Mouse (Mus musculus): ENCODE measurements around the gene Ankrd23.

Ankrd23 gene

GRCm38 (mm10) chr1:36545845-36546600 is 9.3 kb upstream of the Ankrd23 start:
- no peak for DNase-seq (ENCODE audit: low read depth, low spot score)

- no peak for DNase-seq (ENCODE audit: low read depth, low spot score)
Measured at GRCm38 (mm10) chr1:36545382-36545781, 8.7 kb upstream of the Ankrd23 start.

- no peak for DNase-seq (ENCODE audit: low read depth, low spot score)
Measured at GRCm38 (mm10) chr1:36542925-36543324, 6.2 kb upstream of the Ankrd23 start.

- DNase-seq (ENCODE audit: low read depth, low spot score), result no peak
Measured at GRCm38 (mm10) chr1:36541844-36542243, 5.2 kb upstream of the Ankrd23 start.

- DNase-seq (ENCODE audit: low read depth, low spot score), result no peak
Measured at GRCm38 (mm10) chr1:36540807-36541206, 4.1 kb upstream of the Ankrd23 start.

- no peak for DNase-seq (ENCODE audit: low read depth, low spot score)
Measured at GRCm38 (mm10) chr1:36540132-36540531, 3.4 kb upstream of the Ankrd23 start.

- no peak for DNase-seq (ENCODE audit: low read depth, low spot score)
Measured at GRCm38 (mm10) chr1:36539186-36539585, 2.5 kb upstream of the Ankrd23 start, which contains the start of gene Gm42417. Gene Gm42417 (minus strand): TSS chr1:36539429.

- DNase-seq (ENCODE audit: low read depth, low spot score), result no peak
Measured at GRCm38 (mm10) chr1:36538727-36539126, 2.0 kb upstream of the Ankrd23 start.

- no peak for DNase-seq (ENCODE audit: low read depth, low spot score)
Measured at GRCm38 (mm10) chr1:36536397-36536728, 320 bp downstream of the Ankrd23 start.

GRCm38 (mm10) chr1:36535477-36536396 is 946 bp downstream of the Ankrd23 start:
- DNase-seq (ENCODE audit: low read depth, low spot score), result no peak

- DNase-seq (ENCODE audit: low read depth, low spot score), result no peak
Measured at GRCm38 (mm10) chr1:36534595-36535058, 2.1 kb downstream of the Ankrd23 start.

GRCm38 (mm10) chr1:36533546-36533945 is 3.1 kb downstream of the Ankrd23 start:
- no peak for DNase-seq (ENCODE audit: low read depth, low spot score)

GRCm38 (mm10) chr1:36531461-36531860 is 5.2 kb downstream of the Ankrd23 start:
- DNase-seq (ENCODE audit: low read depth, low spot score), result no peak

- no peak for DNase-seq (ENCODE audit: low read depth, low spot score)
Measured at GRCm38 (mm10) chr1:36530962-36531361, 5.7 kb downstream of the Ankrd23 start.

GRCm38 (mm10) chr1:36530485-36530884 is 6.2 kb downstream of the Ankrd23 start:
- DNase-seq (ENCODE audit: low read depth, low spot score), result no peak

- DNase-seq (ENCODE audit: low read depth, low spot score), result no peak
Measured at GRCm38 (mm10) chr1:36529875-36530274, 6.8 kb downstream of the Ankrd23 start.

GRCm38 (mm10) chr1:36529274-36529673 is 7.4 kb downstream of the Ankrd23 start:
- no peak for DNase-seq (ENCODE audit: low read depth, low spot score)

GRCm38 (mm10) chr1:36528351-36528750 is 8.3 kb downstream of the Ankrd23 start:
- no peak for DNase-seq (ENCODE audit: low read depth, low spot score)

GRCm38 (mm10) chr1:36526903-36527302 is 9.8 kb downstream of the Ankrd23 start:
- no peak for DNase-seq (ENCODE audit: low read depth, low spot score)

GRCm38 (mm10) chr1:36525774-36526173 is 10.9 kb downstream of the Ankrd23 start:
- no peak for DNase-seq (ENCODE audit: low read depth, low spot score)

GRCm38 (mm10) chr1:36524058-36524457 is 12.6 kb downstream of the Ankrd23 start:
- no peak for DNase-seq (ENCODE audit: low read depth, low spot score)

- DNase-seq (ENCODE audit: low read depth, low spot score), result no peak
Measured at GRCm38 (mm10) chr1:36523332-36524013, 13.2 kb downstream of the Ankrd23 start.
